Mouse (Mus musculus): ENCODE measurements around the gene Cdk5rap3.

DNA sequence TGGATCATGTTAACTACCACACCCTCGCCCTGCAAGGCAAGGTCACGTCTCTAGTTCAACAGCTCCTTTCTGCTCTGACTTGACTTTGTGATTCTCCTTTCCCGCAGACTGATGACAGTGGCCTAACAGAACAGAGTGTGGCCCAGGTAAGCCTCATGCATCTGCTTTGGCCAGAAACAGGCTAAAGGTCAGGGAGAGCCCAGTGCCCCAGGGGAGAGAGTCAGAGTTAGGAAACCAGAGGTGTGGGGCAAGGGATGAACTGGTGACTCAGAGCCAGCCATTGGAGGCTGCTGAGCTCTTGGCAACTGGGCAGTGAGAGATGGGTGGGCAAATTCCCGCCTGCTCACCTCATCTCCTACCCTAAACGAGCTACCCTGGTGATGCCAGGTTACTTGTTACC, 58.9 kb downstream of the Cdk5rap3 start:
- no peak for TF ChIP-seq CTCF (IDR thresholded peaks at IDR 0.05 in 2 of 3, conservative IDR thresholded peaks at IDR 0.05 in 1 of 3; ENCODE audit: control insufficient read depth in 1 of 3, insufficient read depth in 1 of 3, low read depth in 2 of 3, low read length in 3 of 3, poor library complexity in 1 of 3, severe bottlenecking in 1 of 3)
- no peak for TF ChIP-seq POLR2A (IDR thresholded peaks at IDR 0.05; ENCODE audit: control insufficient read depth in 1 of 2, insufficient read depth in 1 of 2, low read depth in 1 of 2, low read length in 2 of 2, poor library complexity in 1 of 2)
- no peak for TF ChIP-seq TBP (IDR thresholded peaks at IDR 0.05; ENCODE audit: low read depth, low read length)
- TF ChIP-seq JUND (IDR thresholded peaks at IDR 0.05; ENCODE audit: low read depth, low read length), result no peak
- TF ChIP-seq NRF1 (IDR thresholded peaks at IDR 0.05; ENCODE audit: insufficient read depth, low read depth, low read length, poor library complexity, severe bottlenecking), result no peak
- TF ChIP-seq ZMIZ1 (IDR thresholded peaks at IDR 0.05; ENCODE audit: low read depth, low read length), result no peak
- TF ChIP-seq ZC3H11A (IDR thresholded peaks at IDR 0.05; ENCODE audit: low read depth, low read length), result no peak
- TF ChIP-seq TAL1 (IDR thresholded peaks at IDR 0.05; ENCODE audit: low read length), result no peak
- no peak for TF ChIP-seq RCOR1 (IDR thresholded peaks at IDR 0.05; ENCODE audit: low read depth, low read length)
- no peak for TF ChIP-seq USF1 (IDR thresholded peaks at IDR 0.05; ENCODE audit: low read depth, low read length)
- no peak for TF ChIP-seq HCFC1 (IDR thresholded peaks at IDR 0.05; ENCODE audit: low read depth, low read length)
- TF ChIP-seq MAX (IDR thresholded peaks at IDR 0.05; ENCODE audit: low read length), result no peak
- TF ChIP-seq POLR2AphosphoS5 (IDR thresholded peaks at IDR 0.05; ENCODE audit: borderline replicate concordance, low read depth, low read length), result no peak
